Mouse (Mus musculus) cerebellum, postnatal 10 days (tissue): Measurements from ENCODE around the gene Aebp2.

Source experiments
- DNase-seq, 2 experiments: peaks; one replicate each; pipeline ENCODE4 v3.0.0; 2021; ENCODE audit warnings: mixed read lengths in 2 of 2

Aebp2 gene

GRCm38 (mm10) chr6:140656991-140657390, 34.5 kb downstream of the Aebp2 start:
- DNase-seq: no peak

- no peak for DNase-seq
Measured at GRCm38 (mm10) chr6:140657920-140658522, 35.6 kb downstream of the Aebp2 start.

DNA sequence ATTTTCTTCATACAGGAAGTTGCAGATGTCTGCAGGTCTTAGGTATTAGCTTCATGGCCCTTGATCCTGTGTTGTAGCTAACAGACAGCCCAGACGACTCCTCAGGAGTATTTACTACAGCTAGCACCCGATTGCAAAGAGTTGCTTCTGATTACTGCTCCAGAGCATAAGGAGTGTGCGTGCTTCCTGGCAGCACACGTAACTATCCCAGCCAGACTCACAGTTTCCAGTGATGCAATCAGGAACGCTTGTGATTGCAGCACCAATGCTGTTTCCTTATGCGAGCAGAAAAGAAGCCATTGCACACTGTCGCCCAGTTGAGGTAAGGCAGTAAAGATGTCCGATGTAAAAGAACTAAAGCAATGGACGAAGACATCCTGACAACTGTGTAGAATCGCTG, 38.6 kb downstream of the Aebp2 start:
- DNase-seq: no peak

- no peak for DNase-seq
Measured at GRCm38 (mm10) chr6:140661777-140662176, 39.3 kb downstream of the Aebp2 start.

DNA sequence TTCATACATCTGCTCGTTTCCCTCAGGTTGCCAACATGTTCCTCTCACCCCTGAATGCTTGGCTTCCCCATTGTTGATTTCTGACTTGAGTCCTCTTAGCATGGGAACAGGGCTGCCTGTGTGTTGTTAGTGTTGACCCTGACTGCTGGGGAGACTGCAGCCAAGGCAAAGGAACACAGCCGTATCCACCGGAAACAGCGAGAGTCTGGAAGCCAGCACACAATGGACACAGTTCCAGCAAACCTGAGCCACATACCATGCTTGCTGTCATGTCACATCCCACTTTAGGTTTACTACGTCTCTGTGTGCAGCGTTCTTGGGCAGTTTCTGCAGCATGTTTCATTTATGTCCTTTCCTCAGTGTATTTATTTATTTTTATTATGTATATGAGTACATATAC, 39.8 kb downstream of the Aebp2 start:
- no peak for DNase-seq

DNA sequence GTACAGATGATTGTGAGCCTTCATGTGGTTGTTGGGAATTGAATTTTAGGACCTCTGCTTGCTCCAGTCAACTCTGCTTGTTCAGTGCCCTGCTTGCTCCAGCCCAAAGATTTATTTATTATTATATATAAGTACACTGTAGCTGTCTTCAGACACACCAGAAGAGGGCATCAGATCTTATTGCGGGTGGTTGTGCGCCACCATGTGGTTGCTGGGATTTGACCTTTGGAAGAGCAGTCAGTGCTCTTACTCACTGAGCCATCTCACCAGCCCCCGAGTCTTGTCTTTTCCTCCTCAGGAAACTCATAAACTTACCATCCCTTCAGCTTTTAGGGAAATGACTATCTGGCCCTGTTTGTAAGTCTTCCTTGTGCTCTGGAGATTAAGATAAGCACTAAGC, 40.2 kb downstream of the Aebp2 start:
- peak in 1 of 2 experiments; percentile 36 for DNase-seq

GRCm38 (mm10) chr6:140664611-140665010, 42.1 kb downstream of the Aebp2 start:
- no peak for DNase-seq

GRCm38 (mm10) chr6:140666486-140667240, 44.2 kb downstream of the Aebp2 start:
- DNase-seq: peak; percentile 79 to 83

- DNase-seq: no peak
Measured at GRCm38 (mm10) chr6:140667289-140667906, 44.9 kb downstream of the Aebp2 start.

- DNase-seq: no peak
Measured at GRCm38 (mm10) chr6:140674414-140674813, 52.0 kb downstream of the Aebp2 start.

DNA sequence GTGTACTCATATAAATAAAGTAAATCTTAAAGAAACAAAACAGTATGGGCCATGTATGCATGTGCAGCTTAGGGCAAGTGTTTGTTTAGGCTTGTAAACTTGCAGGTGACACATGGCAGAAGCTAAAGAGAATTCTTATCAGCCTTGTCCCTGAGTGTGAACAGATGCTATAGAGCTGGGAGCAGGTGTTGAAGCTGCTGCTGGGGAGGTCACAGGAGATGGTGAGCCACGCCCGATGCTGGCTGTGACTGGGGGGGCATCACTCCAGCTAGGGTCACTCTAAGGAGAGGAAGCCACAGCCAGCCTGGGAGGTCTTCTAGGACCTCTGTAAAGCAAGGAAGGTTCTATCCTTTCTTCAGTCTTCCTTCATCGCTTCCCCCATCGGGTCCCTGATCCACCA, 53.6 kb downstream of the Aebp2 start:
- DNase-seq: no peak

DNA sequence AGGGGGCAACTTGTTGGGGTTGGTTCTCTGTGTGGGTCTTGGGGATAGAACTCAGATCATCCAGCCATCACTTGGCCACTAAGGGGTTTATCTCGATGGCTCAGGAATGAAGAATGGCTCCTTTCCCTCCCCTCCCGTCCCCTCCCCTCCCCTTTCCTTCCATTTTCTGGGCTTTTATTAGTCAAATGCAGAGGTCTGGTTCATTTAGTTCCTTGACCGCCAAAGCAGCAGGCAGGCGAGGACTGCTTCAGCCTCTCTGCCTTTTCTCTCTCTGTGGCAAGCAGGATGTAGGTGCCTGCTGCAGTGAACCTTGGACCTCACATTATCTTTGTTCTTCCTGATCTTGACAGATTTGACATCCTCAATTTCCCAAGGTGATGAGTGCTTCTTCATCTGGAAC, 54.6 kb downstream of the Aebp2 start:
- DNase-seq: no peak

GRCm38 (mm10) chr6:140677960-140678359, 55.5 kb downstream of the Aebp2 start:
- no peak for DNase-seq

GRCm38 (mm10) chr6:140678658-140679271, 56.3 kb downstream of the Aebp2 start:
- peak; percentile 90 for DNase-seq

- no peak for DNase-seq
Measured at GRCm38 (mm10) chr6:140680713-140681112, 58.2 kb downstream of the Aebp2 start.

GRCm38 (mm10) chr6:140682829-140683228, 60.4 kb downstream of the Aebp2 start:
- DNase-seq: no peak

DNA sequence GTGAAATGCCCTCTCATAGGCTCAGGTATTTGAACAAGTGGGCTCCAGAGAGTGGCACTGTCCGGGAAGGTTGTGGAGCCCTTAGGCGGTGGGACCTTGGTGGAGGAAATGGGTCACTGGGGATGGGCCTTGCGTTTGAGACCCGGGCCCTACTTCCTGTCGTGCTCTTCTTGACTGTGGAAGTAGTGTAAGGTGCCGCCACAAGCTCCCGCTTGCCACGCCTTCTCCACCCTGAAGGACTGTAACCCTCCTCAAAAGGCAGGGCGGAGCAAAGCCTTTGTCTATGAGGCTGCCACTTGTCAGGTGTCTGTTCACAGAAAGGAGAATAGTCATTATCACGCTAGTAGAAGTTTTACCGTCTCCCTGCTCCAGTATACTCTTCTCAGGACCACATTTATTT, 61.9 kb downstream of the Aebp2 start:
- no peak for DNase-seq

GRCm38 (mm10) chr6:140689617-140690404, 67.3 kb downstream of the Aebp2 start:
- DNase-seq: peak; percentile 77 to 84

GRCm38 (mm10) chr6:140692160-140692559, 69.7 kb downstream of the Aebp2 start:
- no peak for DNase-seq

- peak in 1 of 2 experiments; percentile 46 for DNase-seq
Measured at GRCm38 (mm10) chr6:140696192-140696879, 73.9 kb downstream of the Aebp2 start.

GRCm38 (mm10) chr6:140697994-140698393, 75.5 kb downstream of the Aebp2 start:
- peak; percentile 82 to 85 for DNase-seq

DNA sequence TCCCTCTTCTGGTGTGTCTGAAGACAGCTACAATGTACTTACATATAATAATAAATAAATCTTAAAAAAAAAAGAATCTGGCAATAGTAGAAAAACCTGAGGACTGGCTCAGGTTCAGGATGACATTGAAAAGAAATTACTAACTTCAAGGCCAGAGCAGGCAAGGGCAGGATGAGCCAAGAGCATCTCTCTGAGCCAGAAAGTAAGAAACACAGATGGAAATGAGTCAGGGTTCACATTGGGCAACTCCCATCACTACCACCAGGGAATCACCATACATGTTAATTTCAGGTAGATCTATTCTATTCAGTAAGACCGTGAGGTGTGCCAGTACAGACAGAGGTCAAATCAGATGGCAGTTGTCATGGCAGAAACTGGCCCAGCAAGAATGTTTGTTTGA, 76.1 kb downstream of the Aebp2 start:
- DNase-seq: no peak
